Mouse (Mus musculus) olfactory bulb, adult 2 months (tissue): ENCODE data around the gene Iqgap1.

Experiments used
- CTCF ChIP-seq: fragments of 200-500 bp; IDR thresholded peaks from 2 replicates; pipeline ENCODE4 v1.5.1; 2012; ENCODE audit warnings: low read depth, mild to moderate bottlenecking, low read length, moderate library complexity; ENCODE audit not compliant: insufficient read depth
- POLR2A ChIP-seq: fragments of 200-500 bp; IDR thresholded peaks from 2 replicates; pipeline ENCODE4 v1.6.1; 2012; ENCODE audit warnings: mild to moderate bottlenecking, low read depth, low read length, moderate library complexity; ENCODE audit not compliant: insufficient read depth

DNA sequence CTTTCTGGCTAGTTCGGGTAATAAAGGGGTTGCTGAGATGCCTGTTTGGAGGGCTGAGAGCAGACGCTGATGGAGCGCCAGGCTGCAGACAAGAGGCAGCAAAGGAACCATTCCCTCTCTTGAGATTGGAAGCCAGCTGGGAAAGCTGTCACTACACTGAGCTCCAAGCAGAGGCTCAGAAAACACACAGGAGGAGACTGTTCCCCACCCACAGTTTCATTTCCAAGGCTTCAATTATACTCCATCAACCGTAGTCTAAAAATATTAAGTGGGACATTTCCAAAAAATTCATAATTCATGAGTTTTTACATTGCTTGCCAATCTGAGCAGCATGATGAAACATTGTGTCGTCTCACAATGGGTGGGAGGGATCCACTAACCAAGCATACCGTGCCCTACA lies 134.6 kb downstream of the Iqgap1 start:
- TF ChIP-seq CTCF (no peak), POLR2A (no peak)
